Mouse (Mus musculus) testis, adult 2 months (tissue): ENCODE measurements around the gene Gfra1. TPM values are rescaled to one million over a fixed set of nuclear protein-coding genes. Genes with fewer than 3 reads are reported as not detected.
A peak's percentile ranks its signal among the peaks of the same experiment; 100 is the strongest.

Experiments
- H3K27ac ChIP-seq: fragments of 200-500 bp; 2 replicates; pipeline ENCODE4 v1.5.1; 2012; ENCODE audit warnings: low read depth, low read length; ENCODE audit not compliant: control insufficient read depth, insufficient read depth
- H3K27me3 ChIP-seq: fragments of 200-500 bp; 2 replicates; pipeline ENCODE4 v1.6.1; 2012; ENCODE audit warnings: mild to moderate bottlenecking, low read length, moderate library complexity; ENCODE audit not compliant: control insufficient read depth, insufficient read depth
- H3K36me3 ChIP-seq: fragments of 200-500 bp; 2 replicates; pipeline ENCODE4 v1.6.1; 2012; ENCODE audit warnings: mild to moderate bottlenecking, low read length; ENCODE audit not compliant: control insufficient read depth, insufficient read depth
- H3K4me1 ChIP-seq: fragments of 200-500 bp; 2 replicates; pipeline ENCODE4 v1.6.1; 2012; ENCODE audit warnings: low read length; ENCODE audit not compliant: control insufficient read depth, insufficient read depth
- H3K4me3 ChIP-seq: fragments of 200-500 bp; 2 replicates; pipeline ENCODE4 v1.5.1; 2012; ENCODE audit warnings: low read depth, mild to moderate bottlenecking, low read length, moderate library complexity, mixed read lengths; ENCODE audit not compliant: control insufficient read depth
- CTCF ChIP-seq: fragments of 200-500 bp; IDR thresholded peaks from 2 replicates; pipeline ENCODE4 v1.5.1; 2012; ENCODE audit warnings: low read depth, mild to moderate bottlenecking, inconsistent platforms, low read length, moderate library complexity; ENCODE audit not compliant: control insufficient read depth, insufficient read depth, insufficient replicate concordance
- POLR2A ChIP-seq: fragments of 200-500 bp; IDR thresholded peaks from 2 replicates; pipeline ENCODE4 v1.6.1; 2012; ENCODE audit warnings: low read depth, mild to moderate bottlenecking, inconsistent platforms, low read length, moderate library complexity; ENCODE audit not compliant: control insufficient read depth
- polyA plus RNA-seq: library from polyadenylated mRNA; depleted of rRNA; stranded (reverse); fragments of >200 nt; gene quantifications from 2 replicates; pipeline ENCODE4 v1.2.3, GENCODE M21; 2012

Gfra1 gene
- polyA plus RNA-seq, 1 experiment: 1.2 TPM

DNA sequence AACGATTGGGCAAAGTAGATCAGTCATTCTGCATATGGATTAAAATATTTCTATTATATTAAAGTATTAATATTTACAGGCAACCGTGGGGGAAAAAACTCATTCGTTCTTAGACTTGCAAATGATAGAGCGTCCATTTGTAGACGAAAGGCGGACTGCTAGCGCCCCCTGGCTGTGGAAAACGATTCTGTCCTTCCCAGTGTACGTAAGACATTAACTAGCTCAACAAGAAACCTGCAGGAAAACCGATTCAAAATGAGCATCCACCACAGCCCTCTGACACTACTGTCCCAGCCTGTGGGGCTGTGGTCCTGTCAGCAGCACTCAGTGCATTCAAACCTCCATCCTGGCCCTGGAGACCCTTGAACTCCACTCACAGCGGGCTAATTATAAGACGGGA lies 13.7 kb upstream of the Gfra1 start:
- H3K4me3 ChIP-seq: no peak overlapping the region
- H3K27me3 ChIP-seq: no peaks in the 10 kb centered on the region
- TF ChIP-seq POLR2A: no peak
- peak; percentile 69; the same call in 1 of the 2 replicates for TF ChIP-seq CTCF
- H3K36me3 ChIP-seq: no peaks in the 10 kb centered on the region
- no peak overlapping the region for H3K27ac ChIP-seq
- no peaks in the 10 kb centered on the region for H3K4me1 ChIP-seq

DNA sequence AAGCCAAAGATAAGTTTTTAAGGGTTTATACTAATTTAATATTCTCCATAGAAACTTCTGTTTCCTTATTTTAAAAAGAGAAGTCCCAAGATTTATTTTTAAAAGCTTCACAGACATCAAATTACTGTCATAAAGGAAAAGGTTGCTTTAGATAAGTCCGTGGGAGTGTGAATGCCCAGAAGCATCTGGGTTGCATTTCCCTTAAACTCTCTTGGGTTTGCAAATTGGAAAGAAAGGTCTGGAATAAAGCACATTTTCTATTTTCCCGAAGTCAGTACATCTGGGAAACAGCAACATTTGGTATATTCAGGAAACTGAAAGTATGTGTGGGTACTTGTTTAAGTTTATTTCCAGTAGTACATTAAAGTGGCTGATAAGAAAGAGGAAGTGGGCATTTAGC lies 12.6 kb upstream of the Gfra1 start:
- TF ChIP-seq CTCF: no peak
- TF ChIP-seq POLR2A: no peak
- no peaks in the 10 kb centered on the region for H3K27me3 ChIP-seq
- no peaks in the 10 kb centered on the region for H3K36me3 ChIP-seq
- no peak overlapping the region for H3K27ac ChIP-seq
- no peaks in the 10 kb centered on the region for H3K4me1 ChIP-seq
- H3K4me3 ChIP-seq: no peak overlapping the region

DNA sequence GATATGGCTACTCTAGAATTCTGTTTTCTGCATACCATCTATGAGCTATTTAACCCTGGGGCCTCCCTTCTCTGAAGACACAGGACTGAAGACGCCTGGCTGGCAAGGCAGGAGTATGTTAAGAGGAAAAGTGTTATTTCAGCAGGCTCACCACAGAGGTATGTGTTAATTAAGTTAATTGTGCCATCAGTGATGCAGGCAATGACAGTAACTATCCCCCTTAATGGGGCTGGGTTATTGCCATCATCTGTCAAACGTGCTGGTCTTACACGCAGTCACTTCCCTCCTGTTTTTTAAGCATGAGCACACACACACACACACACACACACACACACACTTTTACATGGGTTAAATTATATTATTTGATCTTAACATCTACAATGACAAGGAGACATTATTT lies 8.0 kb upstream of the Gfra1 start:
- H3K36me3 ChIP-seq: no peaks in the 10 kb centered on the region
- H3K27ac ChIP-seq: no peak overlapping the region
- TF ChIP-seq POLR2A: no peak
- TF ChIP-seq CTCF: no peak
- H3K4me1 ChIP-seq: no peaks in the 10 kb centered on the region
- H3K4me3 ChIP-seq: no peak overlapping the region
- H3K27me3 ChIP-seq: no peaks in the 10 kb centered on the region

DNA sequence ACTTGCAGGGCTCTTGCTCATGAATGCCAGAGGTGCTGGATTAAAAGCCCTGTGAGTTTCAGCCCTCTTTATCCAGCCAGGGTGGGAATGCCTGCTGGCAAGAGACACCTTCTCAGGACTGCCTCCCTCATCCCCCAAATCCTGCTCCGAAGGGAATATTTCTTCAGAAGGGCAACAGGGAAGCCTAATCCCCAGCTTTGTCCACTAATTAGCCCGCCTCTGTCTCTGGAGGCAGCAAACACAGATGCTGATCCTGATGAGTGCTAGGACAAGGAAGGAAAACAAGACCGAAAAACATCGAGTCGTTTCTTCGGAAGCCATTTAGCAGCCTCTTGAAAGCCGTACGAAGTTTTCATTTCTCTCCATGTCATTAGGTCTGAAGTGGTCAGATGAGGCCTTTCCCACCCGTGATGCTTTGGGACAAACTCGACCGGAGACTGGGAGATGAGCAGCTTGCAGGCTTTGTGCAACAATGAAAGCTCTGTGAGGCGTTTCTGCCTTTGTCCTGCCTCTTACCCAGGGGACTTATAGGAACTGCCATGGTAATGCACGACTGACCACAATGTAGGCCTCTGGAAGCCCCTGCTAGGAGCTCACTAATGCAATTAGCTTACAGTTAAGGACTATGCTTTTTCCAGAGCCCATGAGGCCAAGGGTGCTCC lies 4.8 kb upstream of the Gfra1 start:
- Histone ChIP-seq H3K36me3 (no peaks in the 10 kb centered on the region), H3K27ac (no peak overlapping the region), H3K27me3 (peaks cover 1% of the 10 kb centered on the region; the same call in 1 of the 2 replicates), H3K4me3 (no peak overlapping the region), H3K4me1 (peaks cover 4% of the 10 kb centered on the region)
- no peak for TF ChIP-seq POLR2A
- no peak for TF ChIP-seq CTCF

DNA sequence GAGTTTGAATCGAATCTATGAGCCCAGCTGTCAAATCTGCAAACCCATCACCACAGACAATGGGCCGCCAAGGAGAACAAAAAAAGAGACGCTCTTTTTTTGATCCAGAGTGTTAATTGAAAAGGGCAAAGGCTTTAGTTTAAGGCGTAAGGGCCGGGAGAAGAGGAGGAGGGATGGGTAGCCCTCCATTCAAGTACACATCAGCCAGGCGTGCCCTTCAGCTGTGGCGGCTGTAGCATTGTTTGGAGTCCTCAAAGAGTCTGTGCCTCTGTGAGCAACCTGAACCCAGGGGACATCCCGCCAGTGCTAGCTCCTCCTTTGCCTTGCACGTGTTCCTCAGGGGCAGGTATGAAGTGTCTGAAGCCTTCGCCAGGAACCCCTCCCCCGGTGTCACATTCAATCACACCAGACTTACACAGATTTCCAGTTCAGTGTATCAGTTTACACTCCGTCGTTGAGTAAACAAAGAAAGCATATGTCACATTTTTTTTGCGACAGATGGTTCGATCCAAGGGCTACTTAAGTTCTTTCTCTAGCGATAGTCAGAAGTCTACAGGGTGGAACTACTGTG lies 867 bp upstream of the Gfra1 start:
- H3K4me3 ChIP-seq: no peak overlapping the region
- no peaks in the 10 kb centered on the region for H3K36me3 ChIP-seq
- peaks cover 22% of the 10 kb centered on the region for H3K4me1 ChIP-seq
- TF ChIP-seq POLR2A: no peak
- no peak for TF ChIP-seq CTCF
- H3K27ac ChIP-seq: no peak overlapping the region
- H3K27me3 ChIP-seq: peaks cover 5% of the 10 kb centered on the region

DNA sequence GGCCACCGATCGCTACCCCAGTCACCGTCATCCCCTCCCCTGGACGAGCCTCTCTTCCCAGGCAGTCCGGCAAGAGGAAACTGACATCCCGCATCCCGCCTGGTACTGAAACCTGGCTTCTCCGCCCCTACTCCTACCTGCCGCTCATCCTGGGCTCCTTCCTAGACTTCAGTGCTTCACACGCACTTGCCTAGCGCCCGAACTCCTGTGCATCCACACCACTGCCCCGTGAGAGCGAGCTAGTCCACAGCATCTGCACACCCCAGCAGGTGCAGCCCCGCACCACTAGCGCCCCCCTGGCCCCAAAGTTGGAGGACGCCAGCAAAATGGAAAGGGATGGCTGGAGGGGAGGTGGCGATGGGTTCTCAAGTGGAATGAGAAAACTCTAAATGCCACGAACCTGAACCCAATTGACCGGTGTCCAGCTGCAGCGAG lies 631 bp downstream of the Gfra1 start:
- Histone ChIP-seq H3K27ac (no peak overlapping the region), H3K4me1 (peaks cover 22% of the 10 kb centered on the region), H3K27me3 (peaks cover 5% of the 10 kb centered on the region)

DNA sequence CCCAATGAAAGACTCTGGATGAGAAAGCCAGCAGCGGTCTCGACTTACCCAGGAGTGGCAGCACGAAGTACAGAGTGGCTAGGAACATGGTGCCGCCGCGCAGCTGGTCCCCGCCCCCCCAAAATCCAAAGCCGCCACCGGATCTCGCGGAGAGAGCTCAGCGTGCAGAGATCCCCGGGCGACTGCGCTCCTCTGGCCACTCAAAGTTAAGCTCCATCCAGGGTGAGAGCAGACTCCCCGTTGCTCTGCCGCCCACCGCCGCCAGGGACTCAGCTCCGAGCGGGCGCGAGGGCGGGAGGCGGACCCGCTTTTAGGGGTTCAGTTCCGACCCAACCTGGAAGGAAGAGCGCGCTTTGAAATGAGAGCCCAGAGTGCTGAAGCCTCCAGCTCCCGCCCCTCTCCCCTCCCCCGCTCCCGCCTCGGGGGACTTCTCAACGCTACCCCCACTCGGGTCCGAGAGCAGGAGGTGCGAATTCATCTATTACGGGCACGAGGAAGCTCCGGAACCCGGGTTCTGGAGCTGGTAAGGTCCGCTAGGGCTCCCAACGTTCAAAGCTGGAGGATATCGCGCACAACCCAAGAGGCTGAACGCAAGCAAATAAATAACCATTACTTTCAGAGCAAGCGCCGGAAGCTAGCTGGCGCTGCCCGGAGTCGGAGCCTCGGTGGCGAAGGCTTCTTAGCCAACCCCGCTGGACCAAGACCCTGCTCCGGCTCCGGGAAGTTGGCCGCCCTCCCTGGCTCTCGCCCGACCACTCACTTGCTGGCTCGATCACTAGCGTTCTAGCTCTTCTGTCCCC lies 1.2 kb downstream of the Gfra1 start:
- peak overlapping the region; percentile 55 for H3K4me3 ChIP-seq
- H3K4me1 ChIP-seq: peaks cover 22% of the 10 kb centered on the region
- H3K36me3 ChIP-seq: no peaks in the 10 kb centered on the region
- no peak overlapping the region for H3K27ac ChIP-seq
- H3K27me3 ChIP-seq: peaks cover 5% of the 10 kb centered on the region
- TF ChIP-seq POLR2A (no peak), CTCF (no peak)

More for the DNA sequence above, 631 bp downstream of the Gfra1 start:
- Histone ChIP-seq H3K4me3 (peak overlapping the region; percentile 33), H3K36me3 (no peaks in the 10 kb centered on the region)
- TF ChIP-seq POLR2A (no peak), CTCF (no peak)
